Mouse (Mus musculus): ENCODE measurements around the gene Krtcap2.
A peak's percentile ranks its signal among the peaks of the same experiment; 100 is the strongest.

DNA sequence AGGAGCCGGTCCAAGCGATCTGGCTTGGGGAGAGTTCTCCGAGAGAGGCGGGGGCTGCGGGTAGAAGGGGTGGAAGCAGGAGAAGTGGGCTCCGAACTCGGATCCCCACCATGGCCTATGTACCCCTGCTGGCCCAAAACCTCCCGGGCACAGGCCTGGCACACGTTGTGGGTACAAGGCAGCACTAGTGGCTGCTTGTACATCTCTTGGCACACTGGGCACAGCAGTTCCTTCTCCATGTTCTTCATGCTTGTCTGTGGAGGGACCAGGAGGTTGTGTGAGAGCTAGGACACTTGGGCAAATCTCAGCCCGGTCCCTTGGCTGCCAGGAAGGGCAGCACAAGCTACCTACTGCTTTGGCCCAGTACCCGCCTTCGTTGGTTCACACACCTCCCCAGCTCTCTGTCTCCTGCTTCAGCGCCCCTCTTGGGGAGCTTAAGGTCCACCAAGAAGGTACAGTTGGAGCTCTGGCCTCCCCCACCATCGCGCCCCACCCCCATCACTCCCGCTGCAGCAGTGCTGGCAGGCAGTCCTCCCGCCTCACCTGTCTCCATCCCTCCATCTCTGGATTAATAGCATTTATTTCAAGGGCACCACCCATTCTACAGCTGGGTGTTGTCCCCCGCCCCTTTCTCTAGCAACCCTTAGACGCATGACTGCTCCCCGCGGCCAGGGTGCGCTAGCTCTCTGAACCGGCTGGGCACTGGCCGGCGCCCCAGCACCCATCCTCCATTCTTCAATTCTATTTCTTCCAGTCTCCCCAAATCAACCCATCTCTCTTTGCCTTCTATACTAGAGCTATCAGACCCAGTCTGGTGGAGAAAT lies 1.4 kb upstream of the Krtcap2 start:
- TF ChIP-seq CTCF (IDR thresholded peaks at IDR 0.05) (peak; percentile 51), EP300 (IDR thresholded peaks at IDR 0.05) (no peak)
